Mouse (Mus musculus) layer of hippocampus, adult 2 months (tissue): ENCODE measurements around the gene Padi1. TPM values are rescaled to one million over a fixed set of nuclear protein-coding genes. Genes with fewer than 3 reads are reported as not detected.

Source experiments
- DNase-seq, 2 experiments: peaks; one replicate each; pipeline ENCODE4 v3.0.0; 2022; ENCODE audit warnings: low spot score in 2 of 2
- H3K27ac ChIP-seq: fragments of 200-600 bp; 2 replicates; pipeline ENCODE4 v1.8.1; 2022
- H3K4me3 ChIP-seq: fragments of 200-600 bp; 2 replicates; pipeline ENCODE4 v1.8.1; 2022; ENCODE audit warnings: mild to moderate bottlenecking
- CTCF ChIP-seq: fragments of 200-600 bp; conservative IDR thresholded peaks from 2 replicates; pipeline ENCODE4 v1.8.1; 2022; ENCODE audit warnings: antibody characterized with exemption, mild to moderate bottlenecking, moderate library complexity
- total RNA-seq, 2 experiments: library from RNA; stranded (reverse); gene quantifications; 2 replicates each; pipeline ENCODE4 v1.2.3; 2021

Padi1 gene
- total RNA-seq, 2 experiments from 2014 or later = not detected

DNA sequence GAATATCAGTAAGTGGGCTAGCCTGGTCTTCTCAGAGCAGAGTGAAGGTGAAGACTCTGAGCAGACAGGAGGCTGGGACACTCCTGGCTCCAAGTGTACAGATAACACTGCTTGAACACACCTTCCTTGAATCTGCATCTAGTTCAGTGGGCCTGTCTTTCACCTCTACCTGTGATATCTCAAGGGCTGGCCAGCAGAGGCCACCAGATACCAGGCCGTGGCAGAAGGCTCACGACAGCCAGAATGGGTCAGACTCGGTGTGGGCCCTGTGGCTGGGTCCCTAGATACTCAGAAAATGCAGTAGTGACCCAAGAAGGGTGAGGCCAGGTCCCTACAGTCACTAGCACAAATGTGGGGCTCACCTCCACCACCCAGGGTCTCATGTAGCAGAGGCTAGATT is 18.3 kb downstream of the Padi1 start:
- Histone ChIP-seq H3K27ac (no peak overlapping the region), H3K4me3 (no peak overlapping the region)
- TF ChIP-seq CTCF = 0 out of 2 replicates have a peak, but pooled peaks have one; percentile 15
- DNase-seq = no peak

DNA sequence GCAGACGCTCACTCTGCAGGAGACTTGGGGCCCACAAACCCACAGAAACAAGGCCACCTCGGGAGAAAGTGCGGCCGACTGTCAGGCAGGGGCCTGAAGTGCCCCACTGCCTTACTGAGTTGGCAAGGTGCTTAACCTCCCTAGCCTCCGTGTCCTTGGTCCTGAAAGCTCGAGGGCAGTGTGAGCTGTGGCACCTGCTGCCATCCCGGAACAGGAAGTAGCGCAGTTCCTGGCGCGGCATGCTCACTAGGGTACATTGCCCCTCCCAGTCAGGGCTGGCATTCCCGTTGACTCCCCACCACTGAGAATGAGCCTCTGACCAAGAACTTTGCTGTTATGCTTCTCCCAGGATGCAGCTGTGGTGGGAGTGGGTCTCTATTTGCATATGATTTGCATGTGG is 19.6 kb downstream of the Padi1 start:
- DNase-seq = no peak
- H3K4me3 ChIP-seq = no peak overlapping the region
- TF ChIP-seq CTCF = no peak
- H3K27ac ChIP-seq = no peak overlapping the region

DNA sequence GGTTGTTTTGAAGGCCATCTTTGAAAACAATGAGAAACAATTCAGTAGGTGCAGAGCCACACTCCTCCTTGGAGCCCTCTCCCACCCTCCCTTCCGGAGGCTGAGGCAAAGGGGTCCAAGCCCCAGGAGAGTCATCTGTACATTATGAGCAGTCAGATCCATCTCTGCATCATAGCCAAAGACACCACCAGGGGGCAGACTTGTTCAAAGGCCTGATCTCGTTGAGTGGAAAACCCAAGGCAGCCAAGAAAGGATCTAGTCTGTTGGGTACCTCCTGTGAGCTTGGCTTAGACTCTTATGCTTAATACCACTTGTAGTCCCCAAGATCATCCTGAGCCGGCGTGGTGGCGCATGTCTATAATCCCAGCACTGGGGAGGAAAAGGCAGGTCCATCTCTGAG is 23.6 kb downstream of the Padi1 start:
- no peak overlapping the region for H3K4me3 ChIP-seq
- DNase-seq = peak; percentile 26 to 70
- H3K27ac ChIP-seq = no peak overlapping the region
- TF ChIP-seq CTCF = peak; percentile 84

DNA sequence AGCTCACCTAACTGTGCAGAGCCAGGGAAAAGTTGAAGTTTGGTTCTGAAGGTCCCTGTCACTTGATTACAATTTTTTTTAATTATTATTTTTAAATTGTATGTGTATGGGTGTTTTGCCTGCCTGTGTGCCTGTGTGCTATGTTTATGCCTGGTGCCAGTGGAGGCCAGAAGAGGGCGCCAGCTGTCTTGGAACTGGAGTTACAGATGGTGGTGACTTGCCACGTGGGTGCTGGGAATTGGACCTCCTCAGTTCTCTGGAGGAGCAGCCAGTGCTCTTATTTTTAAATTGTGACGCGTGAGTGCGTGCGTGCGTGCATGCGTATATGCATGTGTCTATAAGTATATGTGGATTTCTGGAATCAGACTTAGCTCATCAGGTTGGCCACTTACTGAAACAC is 28.2 kb downstream of the Padi1 start:
- no peak overlapping the region for H3K4me3 ChIP-seq
- DNase-seq = no peak
- TF ChIP-seq CTCF = no peak
- no peak overlapping the region for H3K27ac ChIP-seq

DNA sequence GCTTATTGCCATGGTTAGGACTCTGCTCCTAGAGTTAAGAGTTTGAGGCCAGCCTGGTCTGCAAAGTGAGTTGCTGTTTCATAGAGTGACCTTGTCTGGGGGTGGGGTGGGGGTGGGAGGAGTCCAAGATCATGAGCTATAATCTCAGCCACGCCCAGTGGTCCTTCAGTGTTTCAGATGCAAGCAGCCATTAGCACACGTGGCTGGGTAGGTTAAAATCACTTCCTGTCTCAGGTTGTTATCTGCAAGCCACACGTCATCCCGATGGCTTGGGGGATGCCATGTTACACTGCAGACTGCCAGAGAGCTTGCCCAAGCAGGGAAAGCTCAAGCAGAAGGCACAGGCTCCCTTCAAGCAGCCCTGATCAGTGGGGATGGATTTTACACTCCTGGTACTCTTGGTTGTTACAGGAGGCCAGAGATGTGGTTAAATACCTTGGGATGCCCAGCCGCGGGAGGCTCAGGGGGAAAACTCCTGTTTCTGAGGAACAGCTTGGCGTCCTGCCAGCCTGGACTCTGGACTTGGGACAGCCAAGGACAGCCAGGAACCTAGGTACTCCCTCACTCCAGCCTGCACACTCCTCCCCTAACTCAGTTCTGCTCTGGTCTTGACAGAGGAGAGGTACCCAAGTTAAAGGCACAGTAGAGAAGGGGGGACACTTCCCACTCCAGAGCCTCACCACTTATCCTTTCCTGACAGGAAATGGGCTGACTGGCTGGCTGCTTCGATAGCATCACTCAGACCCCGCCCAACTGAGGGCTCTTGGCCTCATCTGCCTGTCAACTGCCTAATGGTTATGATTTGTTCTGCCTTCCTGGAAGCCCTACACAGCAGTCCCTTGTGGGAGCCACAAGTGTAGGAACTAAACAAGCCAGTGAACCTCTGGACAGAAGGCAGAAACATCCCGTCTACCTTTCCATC is 29.3 kb downstream of the Padi1 start:
- TF ChIP-seq CTCF = no peak

DNA sequence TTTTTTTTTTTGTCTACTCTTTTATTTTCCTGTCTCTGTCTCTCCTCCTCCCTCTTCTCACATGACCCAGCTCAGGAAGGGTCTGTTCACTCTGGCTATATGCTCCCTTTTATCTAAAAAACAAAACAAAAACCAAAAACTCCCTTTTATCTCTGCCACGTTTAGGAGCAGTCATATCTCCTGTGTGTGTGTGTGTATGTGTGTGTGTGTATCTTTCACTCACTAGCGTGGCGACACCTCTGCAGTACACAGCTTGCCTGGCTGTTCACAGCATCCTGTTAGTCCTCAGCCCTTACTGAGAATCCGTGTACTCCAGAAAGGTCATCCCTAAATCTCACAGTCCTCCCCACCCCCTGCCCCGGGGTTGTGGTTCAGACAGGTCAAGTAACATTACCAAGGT is 30.1 kb downstream of the Padi1 start:
- no peak overlapping the region for H3K4me3 ChIP-seq
- no peak for DNase-seq
- no peak for TF ChIP-seq CTCF
- H3K27ac ChIP-seq = no peak overlapping the region

More for the DNA sequence above, 29.3 kb downstream of the Padi1 start:
- H3K4me3 ChIP-seq = no peak overlapping the region
- DNase-seq = no peak
- H3K27ac ChIP-seq = no peak overlapping the region

DNA sequence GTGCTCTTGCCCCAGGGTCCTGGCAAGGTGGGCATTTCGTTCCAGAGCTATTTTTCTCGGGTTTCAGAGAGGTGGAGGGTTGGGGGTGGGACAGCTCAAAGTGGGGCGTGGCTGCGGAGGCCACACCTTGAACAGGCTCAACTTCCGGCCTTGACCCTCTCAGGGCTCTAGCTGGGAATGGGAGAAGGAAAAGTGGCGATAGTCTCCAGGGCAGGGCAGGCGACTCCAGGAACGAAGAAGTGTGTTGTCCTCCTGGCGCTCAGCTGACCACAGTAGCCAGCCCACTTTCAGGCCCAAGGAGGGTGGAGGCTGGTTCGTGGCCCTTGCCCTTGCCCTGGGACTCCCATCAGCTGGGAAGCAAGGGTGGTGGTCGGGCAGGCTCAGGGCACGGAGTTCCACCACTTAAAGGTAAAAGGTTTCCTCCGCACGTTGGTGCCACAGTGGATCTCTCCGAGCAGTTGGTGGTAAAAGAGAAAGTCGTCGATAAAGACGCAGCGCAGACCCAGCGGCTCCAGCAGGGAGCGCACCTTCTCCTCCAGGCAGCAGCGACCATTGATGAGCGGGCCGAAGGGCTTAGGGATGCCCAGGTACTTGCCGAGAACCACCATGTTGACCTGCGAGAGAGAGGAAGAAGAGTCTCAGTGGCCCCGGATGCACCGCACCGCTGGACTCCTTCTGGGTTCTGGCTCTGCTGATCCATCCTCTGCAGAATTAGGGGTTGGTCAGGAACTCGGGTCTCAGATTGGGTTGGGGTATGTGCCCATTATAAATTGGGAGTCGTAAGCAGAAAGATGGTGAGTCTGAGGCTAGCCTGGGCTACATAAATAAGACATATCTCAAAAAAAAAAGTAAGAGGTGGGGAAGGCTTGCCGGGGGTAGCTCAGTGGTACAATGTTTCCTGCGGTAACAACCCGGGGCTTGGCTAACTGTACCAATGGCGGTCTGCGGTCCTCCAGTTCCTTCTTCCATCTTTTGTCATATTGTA is 31.0 kb downstream of the Padi1 start:
- Histone ChIP-seq H3K4me3 (peak overlapping the region; percentile 38), H3K27ac (no peak overlapping the region)
- DNase-seq = peak in 1 of 2 experiments; percentile 20
- TF ChIP-seq CTCF = peak; percentile 70

DNA sequence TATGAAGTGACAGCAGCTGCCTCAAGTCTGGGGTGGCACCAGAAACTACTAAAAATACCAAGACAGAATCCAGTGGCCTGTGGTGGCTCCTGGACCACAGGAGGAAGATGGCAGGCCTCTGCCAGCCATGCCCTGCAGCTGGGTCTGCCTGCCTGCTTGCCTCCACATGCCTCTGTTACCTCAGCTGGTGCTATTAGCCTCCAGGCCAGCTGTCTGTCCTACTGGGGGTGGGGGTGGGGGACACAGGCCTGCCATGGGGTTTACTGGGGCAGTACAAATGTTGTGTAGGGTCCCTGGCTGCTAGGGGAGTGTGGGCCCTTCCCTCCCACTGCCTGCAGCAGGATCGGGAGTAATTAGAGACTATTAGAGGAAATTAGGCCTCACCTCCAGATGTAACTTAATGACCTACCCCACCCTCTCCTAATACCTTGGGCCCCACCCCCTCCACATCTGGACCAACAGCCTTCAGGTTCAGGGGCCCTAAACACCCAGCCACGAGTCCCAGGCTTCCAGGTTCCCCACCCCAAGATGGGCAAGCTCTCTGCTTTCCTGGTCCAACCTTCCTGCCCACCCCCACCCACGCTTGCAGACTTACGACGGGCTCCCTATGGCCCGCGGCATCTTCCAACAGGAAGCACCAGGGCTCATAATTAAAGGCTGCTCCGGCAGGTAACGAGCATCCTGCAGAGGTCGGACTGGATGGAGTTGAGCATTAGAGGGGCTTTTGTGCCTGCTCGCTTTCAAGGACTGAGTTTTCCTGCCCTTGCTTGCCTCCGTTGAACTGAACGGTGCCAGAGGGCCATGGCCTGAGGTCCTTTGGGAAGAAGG is 32.0 kb downstream of the Padi1 start:
- H3K27ac ChIP-seq = no peak overlapping the region
- H3K4me3 ChIP-seq = no peak overlapping the region
- DNase-seq = no peak
- no peak for TF ChIP-seq CTCF

DNA sequence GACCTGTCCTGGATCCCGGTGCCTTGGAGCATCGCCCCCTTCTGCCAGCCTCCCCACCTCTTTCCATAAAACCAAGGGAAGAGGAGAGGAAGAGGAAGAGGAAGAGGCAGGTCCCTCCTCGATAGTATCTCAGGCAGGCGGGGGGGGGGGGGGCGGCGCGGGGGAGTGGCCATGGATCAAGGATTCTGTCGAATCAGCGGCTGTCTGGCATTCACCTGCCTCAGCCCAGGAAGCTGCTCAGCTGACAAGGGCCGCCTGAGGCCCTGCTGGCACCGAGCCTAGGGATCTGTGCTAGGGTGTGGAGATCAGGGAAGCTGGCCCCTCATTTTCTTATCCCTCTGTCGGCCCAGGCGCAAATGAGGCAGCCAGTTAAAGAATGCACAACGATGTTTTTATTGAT is 33.0 kb downstream of the Padi1 start:
- Histone ChIP-seq H3K27ac (no peak overlapping the region), H3K4me3 (no peak overlapping the region)
- no peak for TF ChIP-seq CTCF
- DNase-seq = no peak

DNA sequence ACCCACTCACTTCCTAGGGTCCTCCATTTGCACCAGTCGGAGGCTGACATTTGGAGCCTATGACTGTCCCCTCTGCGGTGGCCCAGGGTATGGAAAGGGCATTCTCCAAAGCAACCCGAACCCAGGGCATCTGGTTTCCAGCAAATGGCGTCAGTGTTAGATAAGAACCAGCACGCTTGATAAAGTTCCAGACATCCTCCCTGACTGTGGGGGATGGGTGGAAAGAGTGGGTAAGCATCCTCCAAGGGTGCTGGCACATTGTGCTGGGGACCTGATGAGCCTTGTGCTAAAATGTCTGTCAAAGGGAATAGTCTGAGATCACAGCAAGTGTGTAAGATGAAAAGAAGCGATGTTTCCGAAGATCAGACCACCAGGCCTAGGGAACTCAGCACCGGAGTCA is 33.4 kb downstream of the Padi1 start:
- no peak overlapping the region for H3K4me3 ChIP-seq
- no peak for TF ChIP-seq CTCF
- DNase-seq = no peak
- H3K27ac ChIP-seq = no peak overlapping the region

DNA sequence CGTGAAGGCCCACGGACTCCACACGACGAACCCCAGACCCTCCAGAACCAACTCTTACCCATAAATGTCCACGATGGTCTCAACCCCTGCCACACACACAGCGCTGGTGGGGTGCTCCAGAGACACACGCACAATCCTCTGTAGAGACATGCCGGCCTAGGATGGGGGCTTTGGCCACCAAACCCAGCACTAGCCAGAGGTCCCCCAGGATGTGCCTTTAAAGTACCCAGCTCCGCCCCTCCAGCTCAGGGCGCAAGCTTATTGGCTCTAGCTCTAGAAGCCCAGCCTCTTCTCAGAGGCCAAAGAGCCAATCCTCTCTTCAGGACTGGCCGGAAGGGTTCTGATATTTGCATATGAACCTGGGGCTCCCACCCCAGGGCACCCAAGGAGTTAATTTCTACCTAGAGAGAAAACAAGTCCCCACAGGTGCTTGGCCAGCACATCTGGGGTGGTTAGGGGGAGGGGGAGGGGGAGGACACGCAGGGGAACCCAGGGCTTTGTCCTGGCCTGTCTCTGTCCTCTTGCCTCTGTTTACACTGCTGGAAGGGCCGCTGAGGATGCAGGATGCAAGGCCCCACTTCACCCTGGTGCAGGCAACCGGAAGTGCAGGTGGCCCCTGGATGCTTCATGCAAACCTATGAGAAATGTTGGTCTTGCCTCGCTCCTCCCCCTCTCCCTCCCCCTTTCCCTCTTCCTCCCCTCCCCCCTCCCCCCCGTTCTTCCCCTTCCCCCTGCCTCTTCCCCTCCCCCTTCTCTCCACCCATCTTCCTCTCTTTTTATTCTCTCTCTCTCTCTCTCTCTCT is 34.9 kb downstream of the Padi1 start, which contains the start of gene Padi3:
TSS of gene Padi3 (minus strand) at position 191 of the 803 bp plus-strand sequence.
- TF ChIP-seq CTCF = no peak
- DNase-seq = no peak
- H3K27ac ChIP-seq = no peak within 1 kb of the TSS
- no peak within 1 kb of the TSS for H3K4me3 ChIP-seq
